Mouse (Mus musculus): ENCODE results near the gene Sgms1.

GRCm38 (mm10) chr19:32287839-32288238, 101.7 kb downstream of the Sgms1 start:
- TF ChIP-seq CTCF (IDR thresholded peaks at IDR 0.05; ENCODE audit: low read depth, low read length) (no peak), POLR2A (IDR thresholded peaks at IDR 0.05; ENCODE audit: borderline replicate concordance, low read depth, low read length) (no peak)
